Mouse (Mus musculus): ENCODE data around the gene Id1. TPM values are rescaled to one million over a fixed set of nuclear protein-coding genes. Genes with fewer than 3 reads are reported as not detected.

Gene Id1
- total RNA-seq, 2 experiments from 2014 or later: 20.6 to 24.5 TPM

GRCm38 (mm10) chr2:152717652-152718051 is 18.4 kb upstream of the Id1 start:
- intact Hi-C loops (cut with DNase I): no loop called here
- no peak for DNase-seq (ENCODE audit: extremely low spot score in 1 of 2, low spot score in 2 of 2)

GRCm38 (mm10) chr2:152718076-152718475 is 18.0 kb upstream of the Id1 start:
- intact Hi-C loops (cut with DNase I): no loop called here
- DNase-seq (ENCODE audit: extremely low spot score in 1 of 2, low spot score in 2 of 2): no peak

DNA sequence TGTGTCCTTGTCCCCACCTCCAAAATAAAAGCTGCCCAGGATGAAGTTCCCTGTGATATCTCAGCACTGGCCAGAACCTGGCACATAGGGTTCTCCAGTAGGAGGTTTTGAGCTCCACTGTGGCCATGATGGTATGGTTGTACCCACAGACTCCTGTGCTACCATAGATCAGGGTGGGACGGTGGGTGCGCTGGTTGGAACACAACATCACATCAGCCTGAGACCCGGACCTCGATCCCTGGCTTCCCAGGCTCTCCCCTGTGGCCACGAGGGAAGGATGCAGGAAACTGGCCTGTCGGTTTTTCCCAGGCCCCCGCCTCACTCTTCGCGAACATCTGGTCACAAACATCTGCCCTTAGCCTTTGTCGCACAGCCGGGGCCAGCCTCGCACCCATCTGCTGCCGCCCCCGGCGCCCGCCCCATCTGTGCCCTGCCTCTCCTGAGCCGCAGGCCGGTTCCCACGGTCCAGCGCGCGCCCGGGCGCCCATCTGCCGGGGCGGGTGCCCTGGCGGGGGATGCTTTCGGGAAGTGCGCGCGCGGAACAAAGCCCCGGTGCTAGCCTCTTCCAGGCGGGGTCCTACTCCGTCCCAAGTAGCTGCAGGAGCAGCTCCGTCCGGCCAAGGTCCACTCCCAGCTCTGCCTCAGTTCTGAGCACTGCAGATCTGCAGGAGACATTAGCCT is 12.3 kb upstream of the Id1 start:
- intact Hi-C loops (cut with DNase I): no loop called here
- peak in 1 of 2 experiments; percentile 88 for DNase-seq (ENCODE audit: extremely low spot score in 1 of 2, low spot score in 2 of 2)

DNA sequence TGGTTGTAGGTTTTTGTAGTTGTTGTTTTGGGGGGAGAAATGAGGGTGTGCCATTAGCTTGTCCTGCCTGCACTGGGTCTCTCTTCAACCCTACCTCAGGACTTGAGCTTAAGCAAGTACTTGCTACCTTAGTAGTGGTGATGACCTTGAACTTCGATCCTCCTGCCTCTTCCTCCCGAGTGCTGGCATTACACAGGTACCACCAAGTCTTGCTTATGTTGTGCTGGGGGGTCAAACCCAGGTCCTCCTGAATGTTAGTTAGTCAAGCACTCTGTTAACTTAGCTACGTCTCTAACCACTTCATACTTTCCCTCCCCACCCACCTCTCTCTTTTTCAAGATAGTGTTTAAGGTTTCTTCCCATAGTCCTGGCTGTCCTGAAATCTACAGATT is 11.7 kb upstream of the Id1 start:
- no peak for DNase-seq (ENCODE audit: extremely low spot score in 1 of 2, low spot score in 2 of 2)
- intact Hi-C loops (cut with DNase I): no loop called here

DNA sequence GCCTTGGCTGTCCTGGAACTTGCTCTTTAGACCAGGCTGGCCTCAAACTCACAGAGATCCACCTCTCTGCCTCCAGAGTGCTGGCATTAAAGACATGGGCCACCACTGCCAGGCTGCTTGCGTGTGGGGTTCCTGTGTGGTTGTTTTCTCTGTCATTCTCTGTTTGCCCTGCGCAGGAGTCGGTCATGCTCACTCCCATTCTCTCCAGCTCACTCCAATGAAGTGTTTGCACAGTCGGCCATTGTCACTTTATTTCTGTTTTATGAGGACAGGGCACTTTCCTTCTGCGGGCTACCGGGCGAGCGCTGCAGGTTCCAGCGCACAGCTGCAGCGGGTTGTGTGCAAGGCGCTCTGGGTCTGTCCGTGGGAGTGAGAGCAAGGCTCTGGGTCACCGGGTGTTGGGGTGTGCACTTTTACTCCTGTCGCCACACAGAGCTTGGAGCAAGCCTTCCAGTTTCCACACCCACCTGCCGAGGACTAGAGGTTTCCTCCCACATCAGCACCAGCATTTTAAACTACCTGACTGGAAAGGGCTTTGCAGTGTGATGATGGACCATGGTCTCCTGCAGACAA is 10.8 kb upstream of the Id1 start:
- intact Hi-C loops (cut with DNase I): no loop called here
- DNase-seq (ENCODE audit: extremely low spot score in 1 of 2, low spot score in 2 of 2): no peak

DNA sequence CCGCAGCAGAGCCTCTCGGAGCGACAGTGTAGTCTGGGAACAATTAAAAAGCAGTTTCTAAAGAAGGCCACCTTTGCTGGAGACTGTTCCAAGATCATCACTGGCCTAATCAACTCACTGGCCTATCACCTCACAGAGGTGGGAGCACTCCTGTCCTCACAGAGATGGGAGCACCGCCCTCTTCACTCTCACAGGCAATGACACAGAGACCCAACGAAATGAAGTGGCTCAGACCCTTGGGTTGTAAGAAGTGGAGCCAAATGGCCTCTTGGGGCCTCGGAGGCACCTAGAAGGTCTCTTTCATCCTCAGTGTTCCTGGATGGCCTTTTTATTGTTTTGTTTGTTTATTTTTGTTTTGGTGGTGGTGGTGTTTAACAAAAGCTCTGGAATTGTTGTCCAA is 9.8 kb upstream of the Id1 start:
- DNase-seq (ENCODE audit: extremely low spot score in 1 of 2, low spot score in 2 of 2): no peak
- intact Hi-C loops (cut with DNase I): no loop called here

DNA sequence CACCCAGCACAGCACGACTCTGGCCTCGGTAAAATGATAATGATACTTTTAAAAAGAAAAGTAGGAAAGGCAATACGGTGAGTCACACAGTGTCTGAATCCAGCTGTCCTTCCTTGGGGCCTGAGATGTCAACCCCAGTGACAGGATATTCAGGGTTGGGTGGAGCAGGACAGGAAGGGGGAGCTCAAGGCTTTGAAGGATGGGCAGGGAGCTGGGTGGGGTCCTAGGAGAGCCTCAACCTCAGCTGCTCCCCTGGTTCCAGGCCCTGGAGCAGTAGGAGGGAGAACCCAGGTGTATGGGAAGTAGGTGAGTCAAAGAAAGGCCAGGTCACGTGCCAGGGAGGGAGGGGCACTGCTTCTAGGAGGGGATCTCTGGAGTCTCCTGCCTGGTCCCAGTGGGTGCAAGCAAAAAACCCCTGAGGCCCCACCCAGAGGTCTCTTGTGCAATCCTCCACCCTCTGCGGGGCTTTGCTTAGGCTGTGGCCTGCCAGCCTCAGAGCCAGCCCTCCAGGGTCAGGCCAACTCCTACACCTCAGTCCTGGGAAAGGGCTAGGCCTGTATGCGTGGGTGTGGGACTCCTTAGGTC is 9.2 kb upstream of the Id1 start:
- DNase-seq (ENCODE audit: extremely low spot score in 1 of 2, low spot score in 2 of 2): no peak
- intact Hi-C loops (cut with DNase I): no loop called here

GRCm38 (mm10) chr2:152727795-152728510 is 8.1 kb upstream of the Id1 start:
- intact Hi-C loops (cut with DNase I): no loop called here
- peak in 1 of 2 experiments; percentile 81 for DNase-seq (ENCODE audit: extremely low spot score in 1 of 2, low spot score in 2 of 2)

DNA sequence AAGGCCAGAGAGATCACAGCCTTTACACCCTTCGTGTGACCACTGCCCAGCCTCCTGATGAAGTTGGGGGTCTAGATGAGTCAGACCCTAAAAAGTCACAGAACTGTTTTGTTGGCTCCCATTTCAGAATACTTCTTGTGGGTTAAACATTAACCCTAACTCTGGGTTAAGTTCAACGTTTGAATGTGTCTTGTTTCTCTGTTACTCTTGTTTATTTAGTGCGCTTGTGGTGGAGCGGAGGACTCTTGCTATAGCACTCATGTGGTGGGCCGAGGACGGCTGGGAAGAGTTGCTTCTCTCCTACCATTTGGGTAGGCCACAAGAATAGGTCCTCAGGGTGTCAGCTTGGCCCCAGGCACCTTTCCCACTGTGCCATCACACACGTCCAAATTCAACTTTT is 7.5 kb upstream of the Id1 start:
- DNase-seq (ENCODE audit: extremely low spot score in 1 of 2, low spot score in 2 of 2): no peak
- intact Hi-C loops (cut with DNase I): no loop called here

DNA sequence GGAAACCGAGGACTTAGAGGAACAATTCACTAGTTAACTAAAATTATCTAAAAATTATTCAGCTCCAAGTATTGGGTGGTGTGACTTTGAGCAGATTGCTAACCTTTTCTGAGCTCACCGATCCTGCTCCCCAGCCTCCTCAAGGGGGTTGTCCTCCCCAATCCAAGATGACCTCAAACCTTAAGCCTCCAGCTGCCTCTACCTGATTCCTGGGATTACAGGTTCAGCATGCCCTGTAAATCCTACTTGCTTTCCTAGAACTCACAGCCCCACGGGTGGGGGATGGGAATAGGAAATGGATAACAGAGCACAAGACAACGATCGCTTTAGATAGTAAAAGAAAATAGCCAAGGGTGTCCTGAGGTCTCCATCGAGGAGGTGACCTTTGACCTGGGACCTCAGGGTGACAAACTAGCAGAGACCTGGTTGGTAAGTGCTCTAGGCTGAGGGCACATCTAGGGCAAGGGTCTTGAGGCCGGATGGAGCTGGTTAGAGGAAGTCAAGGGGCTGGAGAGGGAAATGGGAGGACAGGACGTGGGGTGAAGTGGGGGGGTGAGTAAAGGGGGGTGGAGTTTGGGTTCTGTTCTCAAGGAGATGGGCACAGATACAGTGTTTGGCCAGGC is 6.9 kb upstream of the Id1 start:
- DNase-seq (ENCODE audit: extremely low spot score in 1 of 2, low spot score in 2 of 2): no peak
- intact Hi-C loops (cut with DNase I): no loop called here

DNA sequence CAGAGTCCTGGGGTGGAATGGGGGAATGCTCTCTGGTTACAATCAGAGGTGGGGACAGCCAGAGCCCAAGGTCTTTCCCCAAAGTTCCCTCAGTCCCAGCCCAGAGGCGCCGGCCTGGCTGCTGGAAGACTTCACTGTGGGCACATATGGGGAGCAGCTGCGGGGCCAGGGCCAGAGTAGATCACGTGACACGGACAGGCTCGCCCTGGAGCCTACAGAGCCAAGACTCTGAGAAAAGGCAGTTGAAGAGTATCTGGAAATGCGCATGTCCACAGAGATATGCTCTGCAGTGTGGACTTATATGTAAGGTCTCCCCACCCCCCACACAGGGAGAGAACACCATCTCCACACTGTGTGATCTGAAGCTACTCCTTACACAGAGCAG is 6.4 kb upstream of the Id1 start:
- intact Hi-C loops (cut with DNase I): no loop called here
- peak in 1 of 2 experiments; percentile 62 for DNase-seq (ENCODE audit: extremely low spot score in 1 of 2, low spot score in 2 of 2)

GRCm38 (mm10) chr2:152733201-152733600 is 2.9 kb upstream of the Id1 start:
- DNase-seq (ENCODE audit: extremely low spot score in 1 of 2, low spot score in 2 of 2): no peak
- intact Hi-C loops (cut with DNase I): no loop called here

DNA sequence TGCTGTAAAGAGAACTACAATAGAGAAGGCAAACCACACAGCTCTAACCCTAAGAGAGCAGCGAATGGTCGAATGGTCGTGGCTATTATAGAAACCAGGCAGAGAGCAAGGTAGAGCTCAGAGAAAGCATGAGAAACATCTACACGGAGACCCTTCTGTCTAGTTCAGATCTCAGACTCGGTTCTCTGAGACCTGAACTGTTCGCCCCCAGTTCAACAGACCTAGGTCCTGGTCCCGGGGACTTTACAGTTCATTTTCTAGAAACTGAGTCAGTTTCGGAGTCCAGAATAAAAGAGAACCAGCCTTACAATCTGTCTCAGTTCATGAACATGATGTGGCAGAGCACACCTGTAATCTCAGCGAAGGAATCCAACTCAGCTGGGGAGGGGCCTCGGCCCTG is 1.6 kb upstream of the Id1 start:
- intact Hi-C loops (cut with DNase I): no loop called here
- DNase-seq (ENCODE audit: extremely low spot score in 1 of 2, low spot score in 2 of 2): no peak

GRCm38 (mm10) chr2:152734984-152735383 is 1.1 kb upstream of the Id1 start:
- intact Hi-C loops (cut with DNase I): loop anchor here (5.0 kb wide), 1 partner anchor 38 kb away; no protein-coding TSS in a partner anchor
- peak; percentile 93 to 98 for DNase-seq (ENCODE audit: extremely low spot score in 1 of 2, low spot score in 2 of 2)

- intact Hi-C loops (cut with DNase I): loop anchor here (5.0 kb wide), 1 partner anchor 39 kb away; no protein-coding TSS in a partner anchor
These were observed 697 bp downstream of the Id1 start for GRCm38 (mm10) chr2:152736748-152737147.

GRCm38 (mm10) chr2:152737306-152738221 is 1.5 kb downstream of the Id1 start:
- peak in 1 of 2 experiments; percentile 36 for DNase-seq (ENCODE audit: extremely low spot score in 1 of 2, low spot score in 2 of 2)

More at GRCm38 (mm10) chr2:152736748-152737147, 697 bp downstream of the Id1 start:
- DNase-seq (ENCODE audit: extremely low spot score in 1 of 2, low spot score in 2 of 2): peak in 1 of 2 experiments; percentile 47

DNA sequence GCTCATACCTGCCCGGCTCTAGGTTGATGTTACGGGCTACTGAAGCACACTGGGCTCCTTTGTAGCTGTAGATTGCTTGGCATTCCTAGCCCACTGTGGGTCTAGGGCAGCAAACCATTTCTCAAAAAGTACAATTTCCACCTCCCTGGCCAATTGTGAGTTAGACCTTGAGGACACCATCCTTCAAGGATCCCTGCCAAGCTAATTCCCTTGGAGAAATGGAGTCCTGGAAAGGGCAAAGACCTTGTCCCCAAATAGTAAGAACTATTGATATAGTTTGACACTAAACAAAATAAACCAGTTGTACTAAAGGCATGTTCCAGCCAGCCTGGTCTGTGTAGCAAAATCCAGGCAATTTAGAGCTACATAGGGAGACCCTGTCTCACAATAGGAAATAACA is 2.3 kb downstream of the Id1 start:
- no peak for DNase-seq (ENCODE audit: extremely low spot score in 1 of 2, low spot score in 2 of 2)
- intact Hi-C loops (cut with DNase I): loop anchor here (5.0 kb wide), 1 partner anchor 41 kb away; no protein-coding TSS in a partner anchor

More at GRCm38 (mm10) chr2:152737306-152738221, 1.5 kb downstream of the Id1 start:
- intact Hi-C loops (cut with DNase I): loop anchor here (5.0 kb wide), 1 partner anchor 40 kb away; no protein-coding TSS in a partner anchor
